Mouse (Mus musculus) frontal cortex, adult (tissue): ENCODE results near the gene Psmc3.
"Not testable (repeated sequence)": the region's sequence is repeated elsewhere in the genome, so short reads cannot be mapped to it uniquely, and the experiment has no call there.

Experiments
- ATAC-seq: cut with Nextera tagmentation; 2 replicates; pipeline ENCODE4 v1.9.2; 2017; ENCODE audit warnings: mild to moderate bottlenecking, moderate library complexity, mixed read lengths; ENCODE audit not compliant: low TSS enrichment

Psmc3 gene

GRCm38 (mm10) chr2:91081775-91082695 lies 28.2 kb downstream of the Psmc3 start, which contains the start of gene Spi1:
Gene Spi1 (plus strand): TSS chr2:91082390.
- ATAC-seq, result no peak

- no peak for ATAC-seq
Observed at GRCm38 (mm10) chr2:91082844-91083243, 29.0 kb downstream of the Psmc3 start.

GRCm38 (mm10) chr2:91083366-91083940 lies 29.6 kb downstream of the Psmc3 start:
- no peak for ATAC-seq

- ATAC-seq, result no peak
Observed at GRCm38 (mm10) chr2:91084179-91084820, 30.5 kb downstream of the Psmc3 start.

GRCm38 (mm10) chr2:91085494-91086391 lies 31.9 kb downstream of the Psmc3 start:
- no peak for ATAC-seq

- ATAC-seq, result no peak
Observed at GRCm38 (mm10) chr2:91086392-91087237, 32.8 kb downstream of the Psmc3 start.

- no peak for ATAC-seq
Observed at GRCm38 (mm10) chr2:91087453-91087852, 33.6 kb downstream of the Psmc3 start.

- no peak for ATAC-seq
Observed at GRCm38 (mm10) chr2:91088987-91089386, 35.2 kb downstream of the Psmc3 start.

- peak; percentile 35 for ATAC-seq
Observed at GRCm38 (mm10) chr2:91090208-91090607, 36.4 kb downstream of the Psmc3 start.

- ATAC-seq, result peak; percentile 62
Observed at GRCm38 (mm10) chr2:91090827-91091226, 37.0 kb downstream of the Psmc3 start.

- ATAC-seq, result no peak
Observed at GRCm38 (mm10) chr2:91096524-91096923, 42.7 kb downstream of the Psmc3 start.

- no peak for ATAC-seq
Observed at GRCm38 (mm10) chr2:91097015-91097414, 43.2 kb downstream of the Psmc3 start.

GRCm38 (mm10) chr2:91098156-91098555 lies 44.3 kb downstream of the Psmc3 start:
- ATAC-seq, result no peak

GRCm38 (mm10) chr2:91101124-91101740 lies 47.4 kb downstream of the Psmc3 start:
- peak; percentile 96 for ATAC-seq

GRCm38 (mm10) chr2:91108156-91108555 lies 54.3 kb downstream of the Psmc3 start:
- no peak for ATAC-seq

- no peak for ATAC-seq
Observed at GRCm38 (mm10) chr2:91109241-91109640, 55.4 kb downstream of the Psmc3 start.

GRCm38 (mm10) chr2:91109807-91110385 lies 56.1 kb downstream of the Psmc3 start:
- ATAC-seq, result no peak

GRCm38 (mm10) chr2:91110429-91110828 lies 56.6 kb downstream of the Psmc3 start:
- no peak for ATAC-seq

- not testable (repeated sequence) for ATAC-seq
Observed at GRCm38 (mm10) chr2:91111832-91112231, 58.0 kb downstream of the Psmc3 start.

GRCm38 (mm10) chr2:91112491-91112890 lies 58.7 kb downstream of the Psmc3 start:
- no peak for ATAC-seq
